Mouse (Mus musculus): ENCODE data around the gene Obscn.

The Obscn gene

DNA sequence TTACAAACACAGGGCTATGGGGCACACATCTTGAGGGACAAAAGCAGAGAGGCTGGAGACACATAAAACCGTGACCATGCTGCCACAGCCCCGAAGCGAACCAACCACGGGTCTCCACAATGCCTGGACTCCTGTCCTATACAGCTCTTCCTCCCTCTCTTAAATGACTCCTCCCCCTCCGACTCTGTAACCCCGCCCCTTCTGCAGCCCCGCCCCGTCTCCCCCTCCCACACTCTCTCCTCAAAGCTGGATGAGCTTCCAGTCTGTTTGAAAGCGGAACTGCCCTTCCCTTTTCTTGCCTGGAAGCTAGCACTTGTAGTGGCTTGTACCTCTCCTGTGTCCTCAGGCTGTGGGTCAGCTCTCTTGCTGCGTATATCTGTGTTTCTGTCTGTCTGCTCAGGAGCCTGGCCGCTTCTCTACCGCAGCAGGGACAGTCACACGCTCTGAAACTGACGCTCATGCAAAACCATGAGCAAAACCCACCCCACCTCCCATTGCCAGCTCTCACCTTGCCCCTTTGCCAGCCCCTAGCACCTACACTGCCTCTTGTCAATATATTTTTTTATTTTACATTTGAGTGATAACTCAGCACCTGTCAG is 5.7 kb upstream of the Obscn start:
- no peak for DNase-seq (ENCODE audit: low spot score in 2 of 2)

DNA sequence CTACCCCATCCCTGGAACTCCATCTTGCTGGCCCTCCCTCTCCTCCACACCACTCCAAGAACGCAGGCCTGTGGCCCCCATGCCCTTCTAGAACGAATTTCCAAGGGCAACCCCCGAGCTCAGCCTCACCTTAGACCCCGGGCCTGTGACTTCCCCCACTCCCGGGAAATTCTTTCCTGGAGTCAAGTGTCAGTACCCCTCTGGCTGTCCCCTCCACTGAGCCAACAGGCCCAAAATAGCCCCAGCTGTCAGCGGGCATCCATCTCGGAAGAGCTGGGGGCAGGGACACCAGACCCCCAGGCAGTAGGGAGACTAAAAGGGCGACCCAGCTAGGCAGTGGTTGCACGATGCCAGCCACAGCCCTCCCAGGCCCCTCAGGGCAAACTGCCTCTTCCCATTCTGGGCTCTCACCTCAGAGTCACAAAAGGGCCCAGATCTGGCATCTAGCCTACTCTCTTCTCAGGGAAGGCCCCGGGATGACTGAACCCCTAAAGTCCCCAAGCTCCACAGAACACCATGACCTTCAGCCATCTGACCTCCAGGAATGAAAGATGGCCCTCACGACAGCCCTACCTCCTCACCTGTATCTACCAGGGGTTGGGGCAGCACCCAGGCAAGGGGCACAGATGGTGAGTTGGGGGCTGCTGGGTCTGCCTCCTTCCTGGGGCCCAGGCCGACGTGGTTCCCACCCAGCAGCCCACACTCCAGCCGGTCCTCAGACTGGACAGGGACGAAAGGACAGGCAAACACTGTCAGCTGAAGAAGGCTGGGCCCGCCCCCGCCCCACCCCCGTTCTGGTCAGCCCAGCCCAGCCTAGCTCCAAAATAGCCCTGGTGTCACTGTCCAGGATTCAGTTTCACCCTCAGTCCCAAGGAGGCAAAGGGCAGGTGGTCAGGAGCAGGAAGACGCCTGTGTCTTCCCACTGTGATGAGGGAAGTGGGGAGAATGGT is 2.6 kb upstream of the Obscn start:
- no peak for DNase-seq (ENCODE audit: low spot score in 2 of 2)

GRCm38 (mm10) chr11:59136994-59137706 is 948 bp upstream of the Obscn start:
- no peak for DNase-seq (ENCODE audit: low spot score in 2 of 2)

DNA sequence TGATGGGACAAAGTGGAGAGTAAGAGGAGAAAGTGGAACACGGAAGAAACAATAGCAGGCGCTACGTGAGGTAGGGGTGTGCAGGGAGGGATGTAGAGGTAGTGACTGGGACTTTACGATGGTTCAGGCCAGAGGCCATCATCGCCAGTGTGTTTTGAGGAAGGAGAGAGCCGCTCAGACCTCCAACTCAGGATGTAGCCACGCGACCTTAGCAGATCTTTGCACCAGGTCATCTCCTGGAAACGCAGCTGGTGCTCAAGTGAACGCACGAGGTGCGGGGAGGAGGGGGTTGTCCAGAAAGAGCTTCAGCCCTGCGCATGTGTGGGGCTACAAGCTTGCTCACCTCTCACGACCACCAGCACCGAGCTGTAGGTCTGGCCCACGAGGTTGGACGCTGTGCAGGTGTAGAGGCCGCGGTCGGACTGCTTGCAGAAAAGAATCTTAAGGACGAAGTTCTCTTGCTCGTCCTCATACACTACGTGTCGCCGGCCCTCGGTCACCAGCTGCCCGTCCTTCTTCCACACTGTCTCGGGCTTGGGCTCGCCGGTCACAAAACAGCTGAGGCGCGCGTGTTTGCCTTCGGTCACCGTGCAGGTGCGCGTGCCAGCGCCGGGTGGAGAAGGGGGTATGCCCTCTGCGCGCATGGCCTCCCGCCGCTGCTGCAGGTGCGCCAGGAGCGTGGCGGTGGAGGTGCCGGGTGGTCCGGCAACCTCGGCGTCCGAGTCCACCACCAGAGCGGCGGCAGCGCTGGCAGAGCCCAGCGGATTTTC is 966 bp downstream of the Obscn start:
- DNase-seq (ENCODE audit: low spot score in 2 of 2): no peak

GRCm38 (mm10) chr11:59134373-59134997 is 1.7 kb downstream of the Obscn start:
- no peak for DNase-seq (ENCODE audit: low spot score in 2 of 2)

- no peak for DNase-seq (ENCODE audit: low spot score in 2 of 2)
Observed at GRCm38 (mm10) chr11:59132065-59132464, 4.1 kb downstream of the Obscn start.

- no peak for DNase-seq (ENCODE audit: low spot score in 2 of 2)
Observed at GRCm38 (mm10) chr11:59131348-59131919, 4.8 kb downstream of the Obscn start.

GRCm38 (mm10) chr11:59130782-59131181 is 5.4 kb downstream of the Obscn start:
- no peak for DNase-seq (ENCODE audit: low spot score in 2 of 2)

GRCm38 (mm10) chr11:59105945-59106344 is 30.3 kb downstream of the Obscn start:
- no peak for DNase-seq (ENCODE audit: low spot score in 2 of 2)

GRCm38 (mm10) chr11:59102324-59102723 is 33.9 kb downstream of the Obscn start:
- DNase-seq (ENCODE audit: low spot score in 2 of 2): no peak

DNA sequence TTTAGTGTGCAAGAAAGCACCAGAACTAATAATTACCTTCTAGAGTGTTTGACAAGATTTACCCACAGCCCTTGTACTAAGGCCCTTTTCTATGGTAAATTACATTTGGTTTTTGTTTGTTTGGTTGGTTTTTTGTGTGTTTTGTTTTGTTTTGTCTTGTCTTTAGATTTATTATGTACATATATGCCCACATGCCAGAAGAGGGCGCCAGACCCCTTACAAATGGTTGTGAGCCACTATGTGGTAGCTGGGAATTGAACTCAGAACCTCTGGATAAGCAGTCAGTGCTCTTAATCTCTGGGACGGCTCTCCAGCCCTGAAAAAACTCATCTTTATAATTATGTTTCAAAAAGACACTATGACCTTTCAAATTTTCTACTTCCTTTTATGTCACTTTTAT is 37.9 kb downstream of the Obscn start:
- DNase-seq (ENCODE audit: low spot score in 2 of 2): peak in 1 of 2 experiments; percentile 33

GRCm38 (mm10) chr11:59097770-59098169 is 38.4 kb downstream of the Obscn start:
- no peak for DNase-seq (ENCODE audit: low spot score in 2 of 2)

DNA sequence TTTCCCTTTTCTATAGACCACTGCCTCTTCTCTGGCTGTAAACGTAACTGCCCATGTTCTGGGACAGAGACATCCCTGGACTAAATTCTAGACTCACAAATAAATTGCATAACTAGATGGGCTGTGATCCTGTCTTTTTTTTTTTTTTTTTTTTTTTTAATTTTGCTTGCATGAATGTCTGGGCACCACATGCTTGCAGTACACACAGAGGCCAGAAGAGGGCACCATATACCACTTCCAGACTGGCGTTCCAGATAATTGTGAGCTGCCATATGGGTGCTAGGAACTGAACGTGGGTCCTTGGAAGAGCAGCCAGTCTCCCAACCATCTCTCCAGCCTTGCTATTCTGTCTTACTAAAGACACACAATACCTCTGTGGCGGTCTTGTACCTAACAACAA is 42.0 kb downstream of the Obscn start:
- peak; percentile 16 to 23 for DNase-seq (ENCODE audit: low spot score in 2 of 2)

- no peak for DNase-seq (ENCODE audit: low spot score in 2 of 2)
Observed at GRCm38 (mm10) chr11:59087581-59087980, 48.6 kb downstream of the Obscn start.

- DNase-seq (ENCODE audit: low spot score in 2 of 2): no peak
Observed at GRCm38 (mm10) chr11:59085200-59085599, 51.0 kb downstream of the Obscn start.

GRCm38 (mm10) chr11:59083125-59083524 is 53.1 kb downstream of the Obscn start:
- peak; percentile 14 to 41 for DNase-seq (ENCODE audit: low spot score in 2 of 2)

GRCm38 (mm10) chr11:59078311-59078710 is 57.9 kb downstream of the Obscn start:
- no peak for DNase-seq (ENCODE audit: low spot score in 2 of 2)

GRCm38 (mm10) chr11:59070321-59070720 is 65.9 kb downstream of the Obscn start:
- no peak for DNase-seq (ENCODE audit: low spot score in 2 of 2)

- no peak for DNase-seq (ENCODE audit: low spot score in 2 of 2)
Observed at GRCm38 (mm10) chr11:59068922-59069321, 67.3 kb downstream of the Obscn start.

DNA sequence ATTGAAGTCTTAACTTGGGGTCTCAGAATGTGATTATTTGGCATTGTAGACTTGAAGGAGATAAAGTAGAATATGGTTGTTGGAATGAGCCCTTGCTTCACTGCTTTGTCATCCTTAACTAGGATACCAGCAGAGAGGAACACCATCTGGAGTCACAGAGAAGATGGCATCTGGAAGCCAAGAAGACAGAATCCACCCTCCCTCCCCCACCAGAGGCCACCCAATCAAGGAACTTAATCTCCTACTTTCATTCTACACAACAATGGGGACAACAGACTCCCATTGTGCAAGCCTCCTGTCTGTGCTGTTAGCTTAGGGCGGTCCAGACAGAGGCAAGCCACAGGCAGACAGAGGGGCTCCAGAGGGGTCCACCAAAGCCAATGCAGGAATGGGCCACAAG is 67.8 kb downstream of the Obscn start:
- no peak for DNase-seq (ENCODE audit: low spot score in 2 of 2)

DNA sequence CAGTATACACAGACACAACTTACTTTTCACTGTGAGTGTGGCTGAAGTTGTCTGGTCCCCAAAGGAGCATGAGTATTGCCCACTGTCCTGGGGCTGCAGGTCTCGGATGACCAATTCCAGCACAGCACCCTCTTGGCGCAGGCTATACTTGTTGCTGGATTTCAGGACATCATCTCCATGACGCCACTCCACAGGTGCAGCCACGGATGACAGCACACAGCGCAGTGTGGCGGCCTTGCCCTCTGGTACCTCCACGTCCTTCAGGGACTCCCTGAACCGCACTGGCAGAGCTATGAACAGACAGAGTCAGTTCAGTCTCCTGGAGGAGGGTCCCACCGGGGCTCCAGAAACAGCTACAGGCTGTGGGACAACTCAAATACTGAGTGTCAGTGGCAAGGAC is 68.3 kb downstream of the Obscn start:
- no peak for DNase-seq (ENCODE audit: low spot score in 2 of 2)

Data from natural killer cell, adult 2 months (primary cell).